Mouse (Mus musculus) monocyte, adult 2 months (primary cell): ENCODE results near the gene Yars.

ENCODE experiments used
- DNase-seq, 2 experiments: peaks; one replicate each; pipeline ENCODE4 v3.0.0; 2022; ENCODE audit warnings: low spot score in 2 of 2, low read depth in 1 of 2

The Yars gene

DNA sequence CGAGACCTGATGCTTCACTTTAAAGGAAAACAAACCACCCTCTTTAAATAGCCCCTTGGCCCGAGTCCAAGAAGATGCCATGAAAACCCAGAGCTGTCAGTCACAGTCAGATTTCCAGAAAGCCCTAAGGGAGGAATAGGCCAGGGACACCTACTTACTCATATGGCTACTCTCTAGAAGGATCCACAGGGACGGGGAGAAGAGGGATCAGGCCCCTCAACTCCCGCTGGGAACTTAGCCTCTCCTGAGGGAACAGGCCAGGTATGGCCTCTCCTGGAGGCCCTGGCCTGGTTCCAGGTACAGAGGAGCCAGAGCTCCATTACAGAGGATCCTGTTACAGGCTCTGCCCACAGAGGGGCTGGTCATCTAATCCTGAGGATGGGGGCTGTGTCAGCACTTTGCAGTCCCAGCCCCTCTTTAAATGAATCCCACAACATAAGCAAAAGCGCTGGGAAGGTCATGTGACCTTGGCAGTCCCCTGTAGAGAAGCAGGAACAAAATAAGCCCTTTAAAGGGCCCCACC lies 36.9 kb downstream of the Yars start:
- DNase-seq: no peak

- no peak for DNase-seq
These were observed 37.8 kb downstream of the Yars start for GRCm38 (mm10) chr4:129227170-129227984.

GRCm38 (mm10) chr4:129227985-129228381 lies 38.4 kb downstream of the Yars start:
- no peak for DNase-seq

GRCm38 (mm10) chr4:129230926-129231325 lies 41.4 kb downstream of the Yars start:
- DNase-seq: no peak

- no peak for DNase-seq
These were observed 42.3 kb downstream of the Yars start for GRCm38 (mm10) chr4:129231594-129232450.

- DNase-seq: no peak
These were observed 43.2 kb downstream of the Yars start for GRCm38 (mm10) chr4:129232561-129233360.

GRCm38 (mm10) chr4:129234488-129234887 lies 44.9 kb downstream of the Yars start:
- DNase-seq: no peak

GRCm38 (mm10) chr4:129235147-129235546 lies 45.6 kb downstream of the Yars start:
- no peak for DNase-seq

DNA sequence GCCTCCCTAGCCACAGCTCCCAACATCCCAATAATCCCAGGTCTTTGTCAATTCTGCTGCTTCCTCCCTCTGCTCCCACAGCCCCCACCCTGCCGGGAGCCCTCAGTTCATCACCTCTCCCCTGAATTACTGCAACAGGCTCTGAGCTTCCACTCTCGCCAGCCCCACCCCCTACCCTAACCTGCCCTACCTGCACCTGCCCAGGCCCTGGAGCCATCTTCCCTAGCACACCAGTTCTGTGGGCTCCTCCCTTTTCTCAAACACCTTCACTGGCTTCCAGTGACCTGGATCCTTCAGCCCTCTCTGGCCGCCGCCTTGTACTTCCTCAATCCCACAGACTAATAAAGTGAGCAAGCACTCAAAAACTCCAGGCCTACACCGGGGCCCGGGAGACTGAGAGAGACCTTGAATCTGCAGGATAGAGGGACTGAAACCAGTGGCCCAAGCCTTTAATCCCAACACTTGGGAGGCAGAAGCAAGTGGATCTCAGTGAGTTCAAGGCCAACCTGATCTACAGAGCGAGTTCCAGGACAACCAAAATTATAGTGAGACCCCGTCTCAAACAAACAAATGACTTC lies 46.8 kb downstream of the Yars start:
- no peak for DNase-seq

DNA sequence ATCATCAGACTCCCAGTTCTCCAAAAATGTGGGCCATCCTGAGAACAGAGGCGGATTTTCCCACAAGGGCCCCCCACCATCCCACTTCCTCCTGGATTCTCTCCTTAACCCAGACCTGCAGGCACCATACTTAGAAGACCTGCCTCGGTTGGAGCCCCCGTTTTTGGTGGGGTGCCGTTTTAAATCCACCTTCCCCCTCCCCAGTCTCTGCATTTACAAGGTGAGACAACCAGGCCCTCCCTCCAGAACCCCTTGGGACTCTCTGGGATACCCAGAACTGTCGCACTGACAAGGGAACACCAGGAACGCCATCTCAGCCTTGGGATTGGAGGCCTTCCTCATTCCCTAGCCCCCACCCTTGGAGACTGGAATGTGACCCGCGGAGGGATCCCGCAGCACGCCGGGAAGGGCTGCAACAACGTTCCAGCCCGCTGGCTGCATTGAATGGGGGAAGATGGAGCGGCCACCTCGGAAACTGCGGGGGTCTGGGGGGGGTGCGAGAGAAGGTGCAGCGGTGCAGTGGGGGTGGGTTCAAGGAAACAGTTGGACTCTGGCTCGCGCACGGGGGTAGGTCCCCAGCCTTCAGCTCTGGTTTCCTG lies 48.4 kb downstream of the Yars start:
- DNase-seq: no peak

- no peak for DNase-seq
These were observed 49.0 kb downstream of the Yars start for GRCm38 (mm10) chr4:129238579-129239016.

GRCm38 (mm10) chr4:129239075-129239474 lies 49.5 kb downstream of the Yars start:
- no peak for DNase-seq

- DNase-seq: no peak
These were observed 52.3 kb downstream of the Yars start for GRCm38 (mm10) chr4:129241898-129242297.

- DNase-seq: no peak
These were observed 52.8 kb downstream of the Yars start for GRCm38 (mm10) chr4:129242327-129242726.

GRCm38 (mm10) chr4:129242761-129243160 lies 53.2 kb downstream of the Yars start:
- no peak for DNase-seq

DNA sequence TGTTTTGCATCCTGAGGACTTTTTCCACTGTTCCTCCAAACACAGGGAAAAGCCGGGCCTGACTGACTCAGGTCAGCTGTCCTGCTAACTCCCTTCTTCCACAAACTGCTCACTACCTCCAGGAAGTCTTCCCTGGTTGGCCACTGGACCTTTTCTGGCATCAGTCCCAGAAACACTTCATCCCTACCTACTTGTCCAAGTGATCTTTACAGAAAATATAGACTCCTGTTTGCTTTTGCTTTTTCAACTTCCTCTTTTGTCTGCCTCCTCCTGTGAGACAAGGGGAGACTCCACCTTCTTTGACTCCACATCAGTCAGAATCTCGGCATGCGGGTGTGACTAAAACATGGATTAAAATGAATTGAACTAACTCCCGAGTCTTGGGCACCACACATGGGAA lies 55.2 kb downstream of the Yars start:
- DNase-seq: no peak

DNA sequence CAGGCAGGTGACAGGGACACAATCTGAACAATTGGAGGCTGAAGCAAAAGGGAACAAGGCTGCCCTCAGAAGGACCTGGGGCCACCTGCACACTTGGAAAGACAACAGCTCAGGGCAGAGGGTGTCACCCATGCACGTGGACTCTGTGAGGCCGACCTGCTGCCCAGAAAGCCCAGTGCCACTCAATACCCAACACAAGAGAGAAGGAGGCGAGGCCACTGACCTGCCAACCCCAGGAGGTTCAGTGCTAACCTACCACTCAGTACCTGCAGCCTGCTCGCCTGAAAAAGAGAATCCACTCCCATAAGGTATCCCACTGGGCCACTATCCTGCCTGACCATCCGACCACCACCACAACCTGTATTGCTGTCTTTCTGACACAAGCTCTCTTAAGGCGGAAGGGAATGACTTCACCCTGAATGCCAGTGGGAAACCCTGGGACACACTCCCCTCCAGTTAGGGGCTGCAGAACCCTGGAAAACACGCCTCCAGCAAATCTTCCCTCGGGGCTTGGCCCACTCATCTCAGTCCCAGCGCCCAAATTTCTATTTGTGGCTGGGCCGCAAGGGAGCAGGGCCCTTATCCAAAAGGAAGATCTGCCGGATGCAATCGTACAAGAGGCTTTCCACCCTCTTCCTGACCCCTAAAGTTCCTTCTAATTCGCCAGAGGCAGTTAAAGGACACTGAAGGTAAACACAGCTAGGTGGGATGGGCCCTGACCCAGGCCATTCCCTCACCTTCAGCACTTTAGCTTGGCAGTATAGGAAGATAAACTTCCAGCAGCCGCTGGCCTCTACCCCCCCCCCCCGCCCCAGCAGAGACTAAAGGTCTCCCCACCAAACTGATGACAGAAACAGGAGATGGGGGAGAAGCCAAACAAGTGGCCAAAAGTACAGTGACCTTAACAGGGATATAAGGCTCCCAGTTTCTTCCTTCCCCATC lies 57.1 kb downstream of the Yars start:
- DNase-seq: no peak

- no peak for DNase-seq
These were observed 58.1 kb downstream of the Yars start for GRCm38 (mm10) chr4:129247381-129248242.
